Mouse (Mus musculus): ENCODE data around the gene Wfdc15a. TPM values are rescaled to one million over a fixed set of nuclear protein-coding genes. Genes with fewer than 3 reads are reported as not detected.
A peak's percentile ranks its signal among the peaks of the same experiment; 100 is the strongest.

Gene Wfdc15a
- total and polyA plus RNA-seq, 3 experiments = not detected

DNA sequence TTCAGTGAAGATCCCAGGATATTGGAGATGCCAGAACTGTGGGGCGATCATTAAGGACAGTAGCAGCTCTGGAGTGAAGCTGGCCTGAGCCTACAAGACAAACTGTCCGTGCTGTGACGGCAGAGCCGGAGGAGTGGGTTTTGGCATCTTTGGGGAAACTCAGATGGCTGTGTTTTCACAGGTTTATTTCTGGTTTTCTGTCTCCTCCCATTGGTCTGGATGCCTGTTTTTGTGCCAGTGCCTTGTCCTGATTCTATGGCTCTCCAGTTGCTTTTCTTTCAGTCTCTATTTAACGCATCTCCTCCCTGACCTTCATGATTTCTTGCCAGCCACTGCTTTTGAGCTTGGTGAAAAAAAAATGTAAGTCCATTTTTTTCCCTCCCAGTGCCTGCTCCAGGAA, 12.8 kb upstream of the Wfdc15a start:
- H3K36me3 ChIP-seq (replicated peaks in 1 of 2; ENCODE audit: control insufficient read depth in 1 of 2, insufficient read depth in 1 of 2, low read length in 1 of 2) = no peaks in the 10 kb centered on the region
- TF ChIP-seq ZMIZ1 (IDR thresholded peaks at IDR 0.05; ENCODE audit: low read depth, low read length) = no peak
- no peak for TF ChIP-seq EP300 (IDR thresholded peaks at IDR 0.05; ENCODE audit: low read length)
- no peak for TF ChIP-seq PAX5 (IDR thresholded peaks at IDR 0.05; ENCODE audit: low read length)
- TF ChIP-seq JUN (IDR thresholded peaks at IDR 0.05; ENCODE audit: insufficient read depth, low read depth, low read length) = no peak
- TF ChIP-seq CHD1 (IDR thresholded peaks at IDR 0.05; ENCODE audit: low read depth, low read length) = no peak
- TF ChIP-seq E2F4 (IDR thresholded peaks at IDR 0.05; ENCODE audit: insufficient replicate concordance, low read depth, low read length) = no peak
- no peak for TF ChIP-seq USF1 (IDR thresholded peaks at IDR 0.05; ENCODE audit: low read depth, low read length)
- TF ChIP-seq RCOR1 (conservative IDR thresholded peaks at IDR 0.05; ENCODE audit: low read depth, low read length) = no peak
- no peak for TF ChIP-seq ELF1 (IDR thresholded peaks at IDR 0.05; ENCODE audit: low read depth, low read length)
- TF ChIP-seq NELFE (IDR thresholded peaks at IDR 0.05; ENCODE audit: low read depth, low read length) = no peak
- TF ChIP-seq MAZ (IDR thresholded peaks at IDR 0.05; ENCODE audit: low read depth, low read length) = no peak
- no peak for TF ChIP-seq SIN3A (IDR thresholded peaks at IDR 0.05; ENCODE audit: low read length)
- no peak for TF ChIP-seq TBP (conservative IDR thresholded peaks at IDR 0.05; ENCODE audit: low read depth, low read length)
- TF ChIP-seq POLR2A (IDR thresholded peaks at IDR 0.05; ENCODE audit: low read depth, low read length) = no peak
- no peak for TF ChIP-seq NRF1 (IDR thresholded peaks at IDR 0.05; ENCODE audit: low read depth, low read length)
- TF ChIP-seq POLR2AphosphoS2 (IDR thresholded peaks at IDR 0.05; ENCODE audit: low read depth, low read length) = no peak
- H3K27me3 ChIP-seq (replicated peaks) = no peaks in the 10 kb centered on the region
- dilution Hi-C loops (cut with MboI; ENCODE audit: extremely low pct_ligation_motif_present, extremely low pct_unique_long_range_greater_than_20kb, low sequenced_read_pairs) = no loop called here
- H3K9ac ChIP-seq (ENCODE audit: insufficient read depth, low read depth) = no peak overlapping the region
- no peak overlapping the region for H3K27ac ChIP-seq (ENCODE audit: insufficient read depth, low read depth)
- no peaks in the 10 kb centered on the region for H3K79me2 ChIP-seq (replicated peaks; ENCODE audit: control insufficient read depth, extremely low read depth, insufficient read depth, poor library complexity, severe bottlenecking)
- no peak for DNase-seq (ENCODE audit: extremely low read depth)
- H3K4me2 ChIP-seq (ENCODE audit: insufficient read depth, low read depth, poor library complexity, severe bottlenecking) = no peak overlapping the region
- H3K4me3 ChIP-seq (replicated peaks in 1 of 3; ENCODE audit: low read depth in 2 of 3, low read length in 2 of 3, poor library complexity in 1 of 3) = no peak overlapping the region
- in situ Hi-C loops (cut with MboI; ENCODE audit: low pct_ligation_motif_present, low pct_unique_long_range_greater_than_20kb, low sequenced_read_pairs) = no loop called here
- peaks cover 9 to 17% of the 10 kb centered on the region in 2 experiments; a peak in 3 of 4 replicates for H3K4me1 ChIP-seq (ENCODE audit: control insufficient read depth in 1 of 2, insufficient read depth in 2 of 2)
- peaks cover 12% of the 10 kb centered on the region for H3K9me3 ChIP-seq (replicated peaks; ENCODE audit: low read length)

DNA sequence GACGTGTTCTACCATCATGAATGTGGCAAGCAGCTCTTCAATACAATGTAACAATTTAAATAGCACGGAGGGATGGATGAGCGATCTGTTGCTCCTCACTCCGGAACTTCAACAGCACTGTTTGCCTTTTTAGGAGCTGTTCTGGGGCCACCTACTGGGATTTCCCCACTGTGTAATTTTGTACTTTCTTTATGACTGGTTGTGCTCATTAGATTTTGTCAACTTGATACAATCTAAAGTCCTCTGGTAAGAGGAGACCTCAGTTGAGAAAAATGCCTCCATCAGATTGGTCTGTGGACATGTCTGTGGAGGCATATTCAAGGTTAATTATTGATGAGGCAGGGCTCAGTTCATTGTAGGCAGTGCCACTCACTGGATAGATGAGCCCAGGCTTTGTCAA, 11.0 kb upstream of the Wfdc15a start:
- no peak overlapping the region for H3K4me3 ChIP-seq (replicated peaks in 1 of 3; ENCODE audit: low read depth in 2 of 3, low read length in 2 of 3, poor library complexity in 1 of 3)
- H3K9me3 ChIP-seq (replicated peaks; ENCODE audit: low read length) = peaks cover 12% of the 10 kb centered on the region
- H3K9ac ChIP-seq (ENCODE audit: insufficient read depth, low read depth) = no peak overlapping the region
- no peaks in the 10 kb centered on the region for H3K27me3 ChIP-seq (replicated peaks)
- peaks cover 9 to 19% of the 10 kb centered on the region in 2 experiments; a peak in 3 of 4 replicates for H3K4me1 ChIP-seq (ENCODE audit: control insufficient read depth in 1 of 2, insufficient read depth in 2 of 2)
- in situ Hi-C loops (cut with MboI; ENCODE audit: low pct_ligation_motif_present, low pct_unique_long_range_greater_than_20kb, low sequenced_read_pairs) (no loop called here), dilution Hi-C loops (cut with MboI; ENCODE audit: extremely low pct_ligation_motif_present, extremely low pct_unique_long_range_greater_than_20kb, low sequenced_read_pairs) (no loop called here)
- DNase-seq (ENCODE audit: extremely low read depth) = peak; percentile 89
- TF ChIP-seq MAFK (IDR thresholded peaks at IDR 0.05; ENCODE audit: insufficient replicate concordance, low read length) (peak; percentile 33; the same call in 1 of the 2 replicates), JUN (IDR thresholded peaks at IDR 0.05; ENCODE audit: insufficient read depth, low read depth, low read length) (peak; percentile 99), TCF12 (IDR thresholded peaks at IDR 0.05; ENCODE audit: low read depth, low read length) (peak; percentile 68), BHLHE40 (IDR thresholded peaks at IDR 0.05; ENCODE audit: low read depth, low read length) (peak; percentile 78), CHD2 (IDR thresholded peaks at IDR 0.05; ENCODE audit: low read length) (peak; percentile 76), MEF2A (IDR thresholded peaks at IDR 0.05; ENCODE audit: borderline replicate concordance, low read depth, low read length) (peak; percentile 90), CHD1 (IDR thresholded peaks at IDR 0.05; ENCODE audit: low read depth, low read length) (no peak), CTCF (conservative IDR thresholded peaks at IDR 0.05 in 1 of 2, IDR thresholded peaks at IDR 0.05 in 1 of 2; ENCODE audit: low read depth in 2 of 2, low read length in 2 of 2) (no peak), MAZ (IDR thresholded peaks at IDR 0.05; ENCODE audit: low read depth, low read length) (no peak), MAX (IDR thresholded peaks at IDR 0.05; ENCODE audit: low read length) (no peak), ETS1 (conservative IDR thresholded peaks at IDR 0.05; ENCODE audit: low read depth, low read length) (peak; percentile 71), ZMIZ1 (IDR thresholded peaks at IDR 0.05; ENCODE audit: low read depth, low read length) (no peak), PAX5 (IDR thresholded peaks at IDR 0.05; ENCODE audit: low read length) (no peak), USF1 (IDR thresholded peaks at IDR 0.05; ENCODE audit: low read depth, low read length) (no peak), EP300 (IDR thresholded peaks at IDR 0.05; ENCODE audit: low read length) (peak; percentile 99), TBP (conservative IDR thresholded peaks at IDR 0.05; ENCODE audit: low read depth, low read length) (peak; percentile 56; the same call in 1 of the 2 replicates), IRF4 (IDR thresholded peaks at IDR 0.05; ENCODE audit: low read depth, low read length) (peak; percentile 100), HCFC1 (IDR thresholded peaks at IDR 0.05; ENCODE audit: low read depth, low read length) (no peak), NELFE (IDR thresholded peaks at IDR 0.05; ENCODE audit: low read depth, low read length) (no peak), SIN3A (IDR thresholded peaks at IDR 0.05; ENCODE audit: low read length) (no peak), JUND (conservative IDR thresholded peaks at IDR 0.05; ENCODE audit: low read depth, low read length) (peak; percentile 100), MYC (IDR thresholded peaks at IDR 0.05; ENCODE audit: low read depth, low read length) (no peak), ELF1 (IDR thresholded peaks at IDR 0.05; ENCODE audit: low read depth, low read length) (0 out of 2 replicates have a peak, but pooled peaks have one; percentile 29), RCOR1 (conservative IDR thresholded peaks at IDR 0.05; ENCODE audit: low read depth, low read length) (peak; percentile 87; the same call in 1 of the 2 replicates)
- peak overlapping the region; percentile 46 for H3K4me2 ChIP-seq (ENCODE audit: insufficient read depth, low read depth, poor library complexity, severe bottlenecking)
- no peaks in the 10 kb centered on the region for H3K79me2 ChIP-seq (replicated peaks; ENCODE audit: control insufficient read depth, extremely low read depth, insufficient read depth, poor library complexity, severe bottlenecking)
- no peaks in the 10 kb centered on the region for H3K36me3 ChIP-seq (replicated peaks in 1 of 2; ENCODE audit: control insufficient read depth in 1 of 2, insufficient read depth in 1 of 2, low read length in 1 of 2)
- H3K27ac ChIP-seq (ENCODE audit: insufficient read depth, low read depth) = peak overlapping the region; percentile 72

All from CH12.LX (cell line).